Mouse (Mus musculus) limb, embryonic 11.5 days (tissue): Measurements from ENCODE around the gene Slc25a24. TPM values are rescaled to one million over a fixed set of nuclear protein-coding genes. Genes with fewer than 3 reads are reported as not detected.

Experiments
- ATAC-seq: fragments of 200-750 bp; cut with Nextera tagmentation; 2 replicates; pipeline ENCODE4 v1.8.0; 2017; ENCODE audit warnings: low read depth; ENCODE audit not compliant: insufficient number of reproducible peaks, low FRiP score, low TSS enrichment
- DNase-seq: peaks from one replicate; pipeline ENCODE4 v3.0.0-alpha.2; 2015; ENCODE audit warnings: low spot score
- H3K27ac ChIP-seq: fragments of 300-500 bp; sonication (generic); replicated peaks from 2 replicates; pipeline ENCODE4 v1.5.1; 2014; ENCODE audit warnings: low read depth, mild to moderate bottlenecking, low read length
- H3K27me3 ChIP-seq: fragments of 300-500 bp; sonication (generic); 2 replicates; pipeline ENCODE4 v1.6.1; 2014; ENCODE audit warnings: mild to moderate bottlenecking, low read length, mixed read lengths; ENCODE audit not compliant: control insufficient read depth, insufficient read depth
- H3K36me3 ChIP-seq: fragments of 300-500 bp; sonication (generic); 2 replicates; pipeline ENCODE4 v1.6.1; 2014; ENCODE audit warnings: mild to moderate bottlenecking, low read length, moderate library complexity, mixed read lengths; ENCODE audit not compliant: control insufficient read depth, insufficient read depth
- H3K4me1 ChIP-seq: fragments of 300-500 bp; sonication (generic); 2 replicates; pipeline ENCODE4 v1.6.1; 2014; ENCODE audit warnings: low read length, mixed read lengths; ENCODE audit not compliant: control insufficient read depth, insufficient read depth
- H3K4me2 ChIP-seq: fragments of 300-500 bp; sonication (generic); 2 replicates; pipeline ENCODE4 v1.6.1; 2014; ENCODE audit warnings: low read depth, mild to moderate bottlenecking, moderate library complexity; ENCODE audit not compliant: severe bottlenecking
- H3K4me3 ChIP-seq: fragments of 300-500 bp; sonication (generic); 2 replicates; pipeline ENCODE4 v1.5.1; 2014; ENCODE audit warnings: low read depth, low read length
- H3K9ac ChIP-seq: fragments of 300-500 bp; sonication (generic); 2 replicates; pipeline ENCODE4 v1.6.1; 2014; ENCODE audit warnings: mild to moderate bottlenecking, low read length
- H3K9me3 ChIP-seq: fragments of 300-500 bp; sonication (generic); 2 replicates; pipeline ENCODE4 v1.6.1; 2016; ENCODE audit warnings: low read length; ENCODE audit not compliant: control insufficient read depth
- WGBS: fragments of 180-500 bp; shearing (Covaris S2); extraction: QIAGEN DNeasy Blood & Tissue Kit; methylation state at CpG from one replicate; pipeline ENCODE4 v1.1.7; 2014; 5-methylcytosine and 5-hydroxymethylcytosine counted together
- polyA plus RNA-seq: library from polyadenylated mRNA; unstranded; fragments of >200 nt; fragmentation: Nextera tagmentation; extraction: Ambion mirVana; gene quantifications from 2 replicates; pipeline ENCODE4 v1.2.1, GENCODE M21; 2014

Slc25a24 gene
- polyA plus RNA-seq, 1 experiment from 2014 or later, result 36.3 TPM

GRCm38 (mm10) chr3:109155926-109156669 lies 33.1 kb downstream of the Slc25a24 start:
- no peaks in the 10 kb centered on the region for H3K27me3 ChIP-seq
- H3K9me3 ChIP-seq, result no peaks in the 10 kb centered on the region
- no peaks in the 10 kb centered on the region for H3K36me3 ChIP-seq
- no peak overlapping the region for H3K9ac ChIP-seq
- DNase-seq (no peak), ATAC-seq (no peak)
- H3K4me2 ChIP-seq, result no peak overlapping the region
- H3K4me3 ChIP-seq, result no peak overlapping the region
- H3K4me1 ChIP-seq, result no peaks in the 10 kb centered on the region
- 67% methylated on average over 4 of the region's 4 CpGs for WGBS
- H3K27ac ChIP-seq, result no peak overlapping the region

GRCm38 (mm10) chr3:109157481-109157880 lies 34.5 kb downstream of the Slc25a24 start:
- Histone ChIP-seq H3K9ac (no peak overlapping the region), H3K27ac (no peak overlapping the region), H3K9me3 (no peaks in the 10 kb centered on the region), H3K27me3 (no peaks in the 10 kb centered on the region), H3K4me3 (no peak overlapping the region), H3K4me1 (no peaks in the 10 kb centered on the region), H3K36me3 (no peaks in the 10 kb centered on the region), H3K4me2 (no peak overlapping the region)
- WGBS, result 84% methylated on average over 3 of the region's 3 CpGs
- ATAC-seq (no peak), DNase-seq (no peak)

- H3K4me3 ChIP-seq, result no peak overlapping the region
- no peak overlapping the region for H3K4me2 ChIP-seq
- no peaks in the 10 kb centered on the region for H3K9me3 ChIP-seq
- no peaks in the 10 kb centered on the region for H3K4me1 ChIP-seq
- no peaks in the 10 kb centered on the region for H3K27me3 ChIP-seq
- no peak for ATAC-seq
- no peak overlapping the region for H3K9ac ChIP-seq
- DNase-seq, result no peak
- WGBS, result 92% methylated on average over 2 of the region's 2 CpGs
- no peaks in the 10 kb centered on the region for H3K36me3 ChIP-seq
- no peak overlapping the region for H3K27ac ChIP-seq
These were observed 41.1 kb downstream of the Slc25a24 start for GRCm38 (mm10) chr3:109164088-109164487.

GRCm38 (mm10) chr3:109164644-109165043 lies 41.7 kb downstream of the Slc25a24 start:
- Histone ChIP-seq H3K4me1 (no peaks in the 10 kb centered on the region), H3K36me3 (no peaks in the 10 kb centered on the region), H3K4me2 (no peak overlapping the region), H3K4me3 (no peak overlapping the region), H3K27ac (no peak overlapping the region), H3K9me3 (no peaks in the 10 kb centered on the region), H3K27me3 (no peaks in the 10 kb centered on the region), H3K9ac (no peak overlapping the region)
- ATAC-seq (no peak), DNase-seq (no peak)
- 91% methylated on average over 1 of the region's 1 CpGs for WGBS

- Histone ChIP-seq H3K4me3 (no peak overlapping the region), H3K9ac (no peak overlapping the region), H3K9me3 (no peaks in the 10 kb centered on the region), H3K27ac (no peak overlapping the region), H3K36me3 (no peaks in the 10 kb centered on the region), H3K27me3 (no peaks in the 10 kb centered on the region), H3K4me2 (no peak overlapping the region), H3K4me1 (no peaks in the 10 kb centered on the region)
- DNase-seq, result no peak
- ATAC-seq, result no peak
- 88% methylated on average over 8 of the region's 8 CpGs for WGBS
These were observed 42.4 kb downstream of the Slc25a24 start for GRCm38 (mm10) chr3:109165214-109165829.

GRCm38 (mm10) chr3:109169121-109169520 lies 46.2 kb downstream of the Slc25a24 start:
- no peak overlapping the region for H3K4me3 ChIP-seq
- no peaks in the 10 kb centered on the region for H3K9me3 ChIP-seq
- no peaks in the 10 kb centered on the region for H3K4me1 ChIP-seq
- H3K27ac ChIP-seq, result no peak overlapping the region
- H3K27me3 ChIP-seq, result no peaks in the 10 kb centered on the region
- H3K36me3 ChIP-seq, result no peaks in the 10 kb centered on the region
- H3K9ac ChIP-seq, result no peak overlapping the region
- no peak overlapping the region for H3K4me2 ChIP-seq
- WGBS, result 91% methylated on average over 2 of the region's 2 CpGs
- no peak for ATAC-seq
- no peak for DNase-seq

GRCm38 (mm10) chr3:109171070-109171778 lies 48.3 kb downstream of the Slc25a24 start:
- DNase-seq (peak; percentile 79), ATAC-seq (peak; percentile 71; the same call in 1 of the 2 replicates)
- Histone ChIP-seq H3K4me2 (no peak overlapping the region), H3K9me3 (no peaks in the 10 kb centered on the region), H3K4me3 (no peak overlapping the region), H3K4me1 (no peaks in the 10 kb centered on the region), H3K9ac (no peak overlapping the region), H3K27me3 (no peaks in the 10 kb centered on the region), H3K27ac (no peak overlapping the region), H3K36me3 (no peaks in the 10 kb centered on the region)
- 32% methylated on average over 15 of the region's 15 CpGs for WGBS

- Histone ChIP-seq H3K4me3 (no peak overlapping the region), H3K9ac (no peak overlapping the region), H3K9me3 (no peaks in the 10 kb centered on the region), H3K4me1 (no peaks in the 10 kb centered on the region), H3K4me2 (no peak overlapping the region), H3K27ac (no peak overlapping the region), H3K36me3 (no peaks in the 10 kb centered on the region), H3K27me3 (no peaks in the 10 kb centered on the region)
- no peak for DNase-seq
- no peak for ATAC-seq
- 82% methylated on average over 5 of the region's 5 CpGs for WGBS
These were observed 51.4 kb downstream of the Slc25a24 start for GRCm38 (mm10) chr3:109174394-109174793.
